Mouse (Mus musculus) embryonic facial prominence, embryonic 10.5 days (tissue): Measurements from ENCODE around the gene Elp5. TPM values are rescaled to one million over a fixed set of nuclear protein-coding genes. Genes with fewer than 3 reads are reported as not detected.

Experiments used
- DNase-seq: peaks from one replicate; pipeline ENCODE4 v3.0.0-alpha.2; 2017; ENCODE audit warnings: low spot score
- H3K27ac ChIP-seq: fragments of 300-500 bp; sonication (generic); replicated peaks from 2 replicates; pipeline ENCODE4 v1.5.1; 2016; ENCODE audit warnings: mild to moderate bottlenecking
- H3K27me3 ChIP-seq: fragments of 300-500 bp; sonication (generic); replicated peaks from 2 replicates; pipeline ENCODE4 v1.6.1; 2016; ENCODE audit warnings: low read depth, mild to moderate bottlenecking; ENCODE audit not compliant: poor library complexity, severe bottlenecking
- H3K36me3 ChIP-seq: fragments of 300-500 bp; sonication (generic); replicated peaks from 2 replicates; pipeline ENCODE4 v1.6.1; 2016; ENCODE audit warnings: mild to moderate bottlenecking, moderate library complexity
- H3K4me1 ChIP-seq: fragments of 300-500 bp; sonication (generic); 2 replicates; pipeline ENCODE4 v1.6.1; 2016
- H3K4me3 ChIP-seq: fragments of 300-500 bp; sonication (generic); 2 replicates; pipeline ENCODE4 v1.5.1; 2016; ENCODE audit warnings: mild to moderate bottlenecking, moderate library complexity
- H3K9me3 ChIP-seq: fragments of 300-500 bp; sonication (generic); 2 replicates; pipeline ENCODE4 v1.6.1; 2016; ENCODE audit warnings: mild to moderate bottlenecking
- WGBS: fragments of 180-500 bp; shearing (Covaris S2); methylation state at CpG from one replicate; pipeline ENCODE4 v1.1.7; 2016; 5-methylcytosine and 5-hydroxymethylcytosine counted together
- polyA plus RNA-seq: library from polyadenylated mRNA; unstranded; fragments of >200 nt; fragmentation: Nextera tagmentation; extraction: Ambion mirVana; gene quantifications from 2 replicates; pipeline ENCODE4 v1.2.1, GENCODE M21; 2016

Elp5 gene
- polyA plus RNA-seq, 1 experiment from 2014 or later, result 157 TPM

DNA sequence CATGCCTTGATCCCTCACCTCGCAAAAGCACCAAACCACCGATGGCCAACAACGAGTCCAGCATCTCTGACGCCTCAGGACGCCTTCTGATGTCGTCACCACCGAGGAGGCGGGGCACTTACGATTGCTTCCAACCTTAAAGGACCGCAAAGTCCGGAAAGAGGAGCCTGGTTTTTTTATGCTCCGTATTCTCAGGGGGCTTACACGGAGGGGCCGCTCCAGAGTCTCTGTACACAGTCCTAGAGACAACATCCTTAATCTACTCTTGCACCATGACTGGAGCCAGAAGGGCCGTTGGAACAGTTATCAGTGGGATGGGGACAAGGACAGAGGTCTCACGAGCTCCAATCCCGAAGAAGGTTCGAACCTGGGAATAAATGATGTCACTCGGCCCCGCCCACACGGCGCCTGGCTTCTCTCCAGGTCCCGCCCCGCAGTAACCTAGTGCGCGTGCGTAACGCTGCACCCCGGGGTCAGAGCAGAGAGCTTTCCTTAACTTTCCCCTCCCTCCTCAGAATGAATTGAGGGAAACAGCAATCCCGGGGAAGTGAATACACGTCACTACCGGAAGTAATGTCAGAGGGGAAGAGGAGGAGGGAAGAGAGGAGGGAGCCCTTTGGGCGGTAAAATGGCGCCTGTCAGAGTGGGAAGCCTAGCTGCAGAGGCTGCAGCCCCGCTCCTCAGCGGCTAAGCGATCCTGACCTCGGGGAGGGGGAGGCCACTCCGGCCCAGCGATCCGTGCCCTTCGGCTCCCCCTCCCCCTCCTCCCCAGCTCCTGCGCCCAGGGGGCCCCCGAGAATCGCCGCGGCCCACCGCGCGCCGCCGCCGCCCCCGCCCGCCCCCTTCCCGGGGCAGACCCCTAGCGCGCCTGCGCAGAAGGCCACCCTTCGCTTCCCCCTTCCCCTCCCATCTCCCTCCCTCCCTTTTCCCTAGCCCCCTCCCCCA lies 1.8 kb downstream of the Elp5 start:
- WGBS, result under 1% methylated on average over 59 of the region's 60 CpGs
- H3K4me1 ChIP-seq, result peaks cover 32% of the 10 kb centered on the region
- peak overlapping the region; percentile 84 for H3K4me3 ChIP-seq
- no peaks in the 10 kb centered on the region for H3K9me3 ChIP-seq
- no peaks in the 10 kb centered on the region for H3K27me3 ChIP-seq
- H3K27ac ChIP-seq, result peak overlapping the region; percentile 99
- peaks cover 62% of the 10 kb centered on the region for H3K36me3 ChIP-seq
- peak; percentile 100 for DNase-seq

GRCm38 (mm10) chr11:69979827-69980195 lies 2.5 kb downstream of the Elp5 start:
- Histone ChIP-seq H3K27me3 (no peaks in the 10 kb centered on the region), H3K36me3 (peaks cover 62% of the 10 kb centered on the region), H3K9me3 (no peaks in the 10 kb centered on the region), H3K27ac (peak overlapping the region; percentile 99), H3K4me3 (peak overlapping the region; percentile 84), H3K4me1 (peaks cover 32% of the 10 kb centered on the region)
- WGBS, result 4% methylated on average over 16 of the region's 16 CpGs
- no peak for DNase-seq

- Histone ChIP-seq H3K4me3 (no peak overlapping the region), H3K27me3 (no peaks in the 10 kb centered on the region), H3K9me3 (no peaks in the 10 kb centered on the region), H3K4me1 (peaks cover 11% of the 10 kb centered on the region), H3K27ac (no peak overlapping the region), H3K36me3 (peaks cover 77% of the 10 kb centered on the region)
- no peak for DNase-seq
- WGBS, result 85% methylated on average over 4 of the region's 4 CpGs
Observed at GRCm38 (mm10) chr11:69976271-69976670, 6.0 kb downstream of the Elp5 start.

DNA sequence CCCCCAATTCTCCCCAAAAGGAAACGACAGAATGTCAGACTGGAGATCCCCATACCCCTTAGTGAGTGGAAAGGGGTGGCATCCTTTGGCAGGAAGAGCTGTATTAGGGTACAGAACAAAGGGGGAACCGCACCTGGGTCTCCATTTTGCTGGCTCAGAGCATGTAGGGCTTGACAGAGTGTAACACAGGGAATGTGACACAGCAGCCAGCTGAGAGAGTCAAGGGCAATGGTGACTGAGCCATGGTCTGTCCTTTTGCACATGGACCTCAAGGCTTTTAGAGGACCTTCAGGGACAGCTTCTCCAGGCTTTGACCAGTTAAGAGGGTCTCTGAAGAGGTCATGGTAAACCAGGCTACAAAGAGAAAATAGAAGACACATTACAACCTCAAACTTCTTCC lies 7.4 kb downstream of the Elp5 start:
- 97% methylated on average over 2 of the region's 2 CpGs for WGBS
- no peak for DNase-seq
- Histone ChIP-seq H3K27me3 (no peaks in the 10 kb centered on the region), H3K4me3 (no peak overlapping the region), H3K36me3 (peaks cover 87% of the 10 kb centered on the region), H3K27ac (no peak overlapping the region), H3K4me1 (peaks cover 11% of the 10 kb centered on the region), H3K9me3 (no peaks in the 10 kb centered on the region)

GRCm38 (mm10) chr11:69970775-69971174 lies 11.5 kb downstream of the Elp5 start:
- Histone ChIP-seq H3K4me3 (no peak overlapping the region), H3K27ac (no peak overlapping the region), H3K9me3 (no peaks in the 10 kb centered on the region), H3K27me3 (peaks cover 30% of the 10 kb centered on the region), H3K36me3 (peaks cover 81% of the 10 kb centered on the region), H3K4me1 (peaks cover 13% of the 10 kb centered on the region)
- no peak for DNase-seq
- 83% methylated on average over 3 of the region's 3 CpGs for WGBS

GRCm38 (mm10) chr11:69970222-69970621 lies 12.1 kb downstream of the Elp5 start:
- no peak for DNase-seq
- H3K27me3 ChIP-seq, result peaks cover 36% of the 10 kb centered on the region
- no peak overlapping the region for H3K4me3 ChIP-seq
- H3K36me3 ChIP-seq, result peaks cover 76% of the 10 kb centered on the region
- WGBS, result 84% methylated on average over 6 of the region's 6 CpGs
- no peaks in the 10 kb centered on the region for H3K9me3 ChIP-seq
- peaks cover 17% of the 10 kb centered on the region for H3K4me1 ChIP-seq
- no peak overlapping the region for H3K27ac ChIP-seq

DNA sequence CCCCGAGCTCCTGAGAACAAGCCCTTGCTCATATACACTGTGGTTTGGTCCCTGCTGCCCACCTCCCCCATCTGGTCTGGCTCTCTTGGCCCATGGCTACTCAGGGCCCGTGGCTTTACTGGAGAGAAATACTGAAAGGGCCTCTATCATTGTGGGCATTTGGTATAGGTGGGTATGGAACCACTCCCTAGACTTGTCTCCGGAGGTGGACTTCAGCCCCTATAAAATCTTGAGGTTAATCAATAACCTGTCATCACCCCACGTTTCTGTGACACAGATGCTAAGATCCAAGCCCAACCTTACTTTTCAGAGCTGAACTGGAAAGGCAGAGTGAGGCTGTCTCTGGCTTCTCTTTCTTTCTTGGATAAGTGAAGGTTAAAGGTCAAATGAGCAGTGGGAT lies 13.5 kb downstream of the Elp5 start:
- H3K9me3 ChIP-seq, result no peaks in the 10 kb centered on the region
- H3K4me3 ChIP-seq, result no peak overlapping the region
- peaks cover 50% of the 10 kb centered on the region for H3K27me3 ChIP-seq
- no peak overlapping the region for H3K27ac ChIP-seq
- no peak for DNase-seq
- 89% methylated on average over 4 of the region's 4 CpGs for WGBS
- H3K4me1 ChIP-seq, result peaks cover 19% of the 10 kb centered on the region
- H3K36me3 ChIP-seq, result peaks cover 62% of the 10 kb centered on the region

DNA sequence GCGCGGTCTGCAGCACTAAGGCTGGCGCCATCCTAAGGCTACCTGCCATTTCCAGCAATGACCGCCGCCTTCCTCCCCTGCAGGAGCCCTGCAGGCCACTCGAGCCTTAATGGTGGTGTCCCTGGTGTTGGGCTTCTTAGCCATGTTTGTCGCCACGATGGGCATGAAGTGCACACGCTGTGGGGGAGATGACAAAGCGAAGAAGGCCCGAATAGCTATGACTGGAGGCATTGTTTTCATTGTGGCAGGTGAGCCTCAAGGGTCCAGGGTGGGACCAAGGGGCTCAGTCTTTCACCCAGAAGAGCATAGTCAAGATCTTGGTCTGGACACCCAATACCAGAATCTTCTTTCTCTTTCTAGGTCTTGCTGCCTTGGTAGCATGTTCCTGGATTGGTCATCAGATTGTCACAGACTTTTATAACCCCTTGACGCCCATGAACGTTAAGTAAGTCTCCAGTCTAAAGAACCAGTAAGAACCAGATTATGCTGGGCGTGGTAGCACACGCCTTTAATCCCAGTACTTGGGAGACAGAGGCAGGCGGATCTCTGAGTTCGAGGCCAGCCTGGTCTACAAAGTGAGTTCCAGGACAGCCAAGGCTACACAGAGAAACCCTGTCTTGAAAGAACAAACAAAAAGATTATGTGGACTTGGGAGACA lies 15.3 kb downstream of the Elp5 start:
- Histone ChIP-seq H3K9me3 (no peaks in the 10 kb centered on the region), H3K27ac (peak overlapping the region; percentile 76), H3K4me1 (peaks cover 19% of the 10 kb centered on the region), H3K36me3 (peaks cover 44% of the 10 kb centered on the region), H3K27me3 (peaks cover 68% of the 10 kb centered on the region), H3K4me3 (peak overlapping the region; percentile 56)
- no peak for DNase-seq
- WGBS, result 39% methylated on average over 17 of the region's 17 CpGs

DNA sequence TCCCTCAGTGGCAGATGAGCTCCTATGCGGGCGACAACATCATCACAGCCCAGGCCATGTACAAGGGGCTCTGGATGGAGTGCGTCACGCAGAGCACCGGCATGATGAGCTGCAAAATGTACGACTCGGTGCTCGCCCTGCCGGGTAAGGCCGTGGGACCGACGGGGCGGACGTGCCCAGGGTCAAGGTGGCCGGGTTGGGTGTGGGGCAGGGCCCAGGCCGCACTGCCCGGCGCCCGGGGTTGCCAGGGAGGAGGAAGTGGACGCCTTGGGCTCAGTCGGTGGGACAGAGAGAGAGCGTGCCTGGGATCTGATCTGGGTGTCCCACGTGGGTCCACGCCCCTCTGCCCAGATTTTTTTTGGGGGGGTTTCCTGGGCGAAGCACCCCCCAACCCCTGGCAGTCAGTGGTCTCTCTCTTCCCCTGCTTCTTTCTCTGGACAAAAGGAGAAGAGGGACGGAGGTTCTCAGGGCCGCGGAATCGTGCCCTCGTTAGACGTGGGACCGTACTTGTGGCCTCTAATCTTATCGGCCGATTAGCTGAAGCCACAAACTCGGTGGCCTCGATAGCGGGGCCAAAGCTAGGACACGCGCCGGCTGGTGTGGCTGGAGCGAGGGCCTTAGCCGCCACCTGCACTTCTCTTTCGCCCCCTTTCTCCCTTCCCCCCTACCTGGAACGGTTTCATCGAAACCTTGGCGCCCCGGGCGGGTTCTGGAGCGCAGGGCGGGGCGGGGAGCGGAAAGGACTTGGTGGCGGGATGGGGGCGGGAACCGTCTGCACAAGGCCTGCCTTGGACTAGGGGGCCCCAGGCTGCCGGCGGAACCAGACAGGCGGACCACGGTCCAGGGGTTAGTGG lies 16.1 kb downstream of the Elp5 start:
- Histone ChIP-seq H3K27ac (peak overlapping the region; percentile 76), H3K27me3 (peaks cover 75% of the 10 kb centered on the region)
- peak; percentile 72 for DNase-seq

DNA sequence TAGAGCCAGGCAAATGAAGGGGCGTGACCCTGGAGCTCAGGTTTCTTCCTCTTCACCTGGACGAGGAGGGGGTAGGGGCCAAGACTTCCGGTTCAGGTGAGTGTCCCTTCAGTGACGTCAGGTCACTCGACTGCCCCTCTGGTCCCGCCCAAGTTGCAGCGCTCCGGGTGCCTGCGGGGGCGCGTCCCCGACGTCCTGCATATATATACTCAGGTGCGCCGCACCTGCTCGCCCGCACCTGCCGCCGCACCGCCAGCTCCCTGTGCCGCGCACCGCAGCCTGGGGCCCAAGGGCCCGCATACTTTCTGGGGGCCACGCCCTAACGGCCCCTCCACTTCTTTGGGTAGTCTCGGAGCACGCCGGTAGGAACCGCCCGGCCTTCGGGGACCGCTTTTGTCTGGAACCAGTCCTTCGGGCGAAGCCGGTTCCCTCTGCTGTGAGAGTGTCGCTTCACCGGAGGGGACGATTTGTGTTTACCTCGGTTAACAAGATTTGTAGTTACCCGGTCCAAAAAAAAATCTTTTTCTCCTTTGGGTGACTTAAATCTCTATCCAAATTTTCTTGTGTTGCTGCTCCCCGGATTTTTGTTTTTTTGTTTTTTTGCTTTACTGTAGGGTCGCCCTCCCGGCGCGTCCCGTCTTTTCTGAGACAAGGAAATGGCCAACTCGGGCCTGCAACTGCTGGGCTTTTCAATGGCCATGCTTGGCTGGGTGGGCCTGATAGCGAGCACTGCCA lies 16.9 kb downstream of the Elp5 start:
- peak; percentile 66 for DNase-seq
- WGBS, result 2% methylated on average over 49 of the region's 49 CpGs
- Histone ChIP-seq H3K36me3 (peaks cover 32% of the 10 kb centered on the region), H3K4me3 (peak overlapping the region; percentile 56), H3K4me1 (peaks cover 19% of the 10 kb centered on the region), H3K27ac (peak overlapping the region; percentile 76), H3K9me3 (no peaks in the 10 kb centered on the region), H3K27me3 (peaks cover 78% of the 10 kb centered on the region)

More for the DNA sequence above, 16.1 kb downstream of the Elp5 start:
- Histone ChIP-seq H3K4me1 (peaks cover 19% of the 10 kb centered on the region), H3K4me3 (peak overlapping the region; percentile 56), H3K36me3 (peaks cover 36% of the 10 kb centered on the region), H3K9me3 (no peaks in the 10 kb centered on the region)
- WGBS, result 2% methylated on average over 59 of the region's 59 CpGs

- Histone ChIP-seq H3K36me3 (peaks cover 25% of the 10 kb centered on the region), H3K27me3 (peaks cover 78% of the 10 kb centered on the region), H3K4me3 (peak within 1 kb of the TSS; percentile 56), H3K9me3 (no peaks in the 10 kb centered on the region), H3K4me1 (peaks cover 19% of the 10 kb centered on the region), H3K27ac (peak within 1 kb of the TSS; percentile 76)
- WGBS, result 10% methylated on average over 24 of the region's 24 CpGs
- DNase-seq, result peak; percentile 30
Observed at GRCm38 (mm10) chr11:69964650-69965270, 17.6 kb downstream of the Elp5 start, which contains the start of gene Cldn7. Cldn7 (plus strand) TSS chr11:69964779.
